Mouse (Mus musculus): ENCODE measurements around the gene Slc39a11. TPM values are rescaled to one million over a fixed set of nuclear protein-coding genes. Genes with fewer than 3 reads are reported as not detected.

Slc39a11 gene
- polyA plus RNA-seq, 1 experiment from 2014 or later, result 42.2 TPM

DNA sequence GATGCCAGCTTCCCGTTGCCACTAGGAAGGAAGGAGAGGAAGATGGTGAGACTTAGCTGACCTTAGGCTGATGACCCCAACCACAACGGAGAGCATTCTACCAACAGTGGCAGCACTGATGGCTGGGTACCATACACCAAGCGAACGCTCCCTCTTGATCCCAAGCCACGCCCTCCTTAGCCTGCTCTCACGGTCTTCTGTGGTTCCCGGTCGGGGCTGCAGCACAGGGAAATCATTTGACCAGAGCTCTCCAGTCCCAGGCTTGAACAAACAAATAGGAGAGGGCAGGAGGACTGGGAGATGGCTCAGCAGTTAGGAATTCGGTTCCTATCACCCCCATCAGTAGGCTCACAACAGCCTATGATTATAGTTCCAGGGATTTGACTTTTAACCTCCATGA is 403.4 kb downstream of the Slc39a11 start:
- Histone ChIP-seq H3K27me3 (no peaks in the 10 kb centered on the region), H3K4me2 (replicated peaks) (no peak overlapping the region), H3K4me3 (no peak overlapping the region), H3K36me3 (no peaks in the 10 kb centered on the region), H3K27ac (replicated peaks) (no peak overlapping the region), H3K9ac (replicated peaks) (no peak overlapping the region), H3K4me1 (no peaks in the 10 kb centered on the region), H3K9me3 (no peaks in the 10 kb centered on the region)
- no peak for ATAC-seq (replicated peaks)
- WGBS, result 78% methylated on average over 9 of the region's 9 CpGs

DNA sequence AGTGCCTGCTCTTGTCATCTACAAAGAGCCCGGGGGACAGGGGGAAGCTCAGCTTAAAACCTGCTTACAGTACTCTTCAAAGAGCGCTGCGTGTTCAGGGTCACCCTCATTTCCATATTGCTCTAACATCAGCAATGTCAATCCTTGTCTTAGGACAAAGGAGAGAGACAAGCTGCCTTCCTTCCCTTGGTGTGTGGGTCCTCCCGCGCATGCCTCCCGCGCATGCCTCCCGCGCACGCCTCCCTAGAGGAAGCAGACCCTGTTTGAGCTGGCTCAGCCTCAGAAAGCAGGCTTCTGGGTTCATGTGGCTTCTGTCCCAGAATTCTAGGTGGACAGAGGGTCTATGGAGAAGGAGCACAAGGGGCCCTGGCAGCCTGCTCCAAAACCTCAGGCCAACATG is 404.2 kb downstream of the Slc39a11 start:
- H3K27me3 ChIP-seq, result no peaks in the 10 kb centered on the region
- no peaks in the 10 kb centered on the region for H3K36me3 ChIP-seq
- H3K4me3 ChIP-seq, result no peak overlapping the region
- H3K4me1 ChIP-seq, result no peaks in the 10 kb centered on the region
- H3K4me2 ChIP-seq (replicated peaks), result no peak overlapping the region
- ATAC-seq (replicated peaks), result no peak
- no peak overlapping the region for H3K9ac ChIP-seq (replicated peaks)
- H3K9me3 ChIP-seq, result no peaks in the 10 kb centered on the region
- H3K27ac ChIP-seq (replicated peaks), result no peak overlapping the region
- 74% methylated on average over 10 of the region's 10 CpGs for WGBS

DNA sequence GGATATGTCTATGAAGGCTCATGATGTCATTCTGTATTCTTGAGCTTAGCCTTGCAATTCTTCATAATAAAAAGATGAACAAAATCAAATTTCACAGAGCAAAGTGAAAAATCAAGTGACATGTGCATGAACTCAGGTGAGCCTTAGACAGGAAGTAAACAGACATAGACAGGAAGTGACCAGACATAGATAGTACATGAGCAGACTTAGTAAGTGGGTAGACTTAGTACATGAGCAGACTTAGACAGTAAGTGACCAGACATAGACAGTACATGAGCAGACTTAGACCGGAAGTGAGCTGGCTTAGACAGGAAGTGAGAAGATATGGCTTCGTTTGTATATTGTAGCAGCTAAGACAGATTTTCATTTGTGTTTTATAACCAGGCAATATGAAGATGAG is 415.4 kb downstream of the Slc39a11 start:
- Histone ChIP-seq H3K9ac (replicated peaks) (no peak overlapping the region), H3K27ac (replicated peaks) (no peak overlapping the region), H3K9me3 (no peaks in the 10 kb centered on the region), H3K27me3 (no peaks in the 10 kb centered on the region), H3K4me2 (replicated peaks) (no peak overlapping the region), H3K4me1 (peaks cover 14% of the 10 kb centered on the region), H3K36me3 (no peaks in the 10 kb centered on the region), H3K4me3 (no peak overlapping the region)
- no peak for ATAC-seq (replicated peaks)
- 93% methylated on average over 2 of the region's 2 CpGs for WGBS

DNA sequence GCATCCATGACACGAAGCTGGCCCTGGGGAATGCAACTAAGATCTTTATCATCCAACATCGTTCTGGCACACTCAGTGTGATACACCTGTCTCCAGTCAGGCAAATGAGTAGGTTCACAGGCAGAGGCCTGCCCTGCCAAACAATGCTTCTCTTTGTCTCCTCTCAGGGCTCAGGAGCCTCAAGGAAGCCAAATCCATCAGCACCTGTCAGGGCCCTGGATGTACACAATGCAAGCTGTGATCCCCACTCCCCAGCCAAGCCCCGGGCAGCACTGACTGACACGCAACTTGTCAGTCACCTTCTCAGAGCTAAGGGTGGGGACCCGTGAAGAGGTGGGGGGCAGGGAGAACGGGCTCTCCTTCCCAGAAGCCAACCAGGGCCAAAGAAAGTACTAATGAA is 417.8 kb downstream of the Slc39a11 start:
- 0 out of 2 replicates have a peak, but pooled peaks have one; percentile 57 for ATAC-seq (replicated peaks)

DNA sequence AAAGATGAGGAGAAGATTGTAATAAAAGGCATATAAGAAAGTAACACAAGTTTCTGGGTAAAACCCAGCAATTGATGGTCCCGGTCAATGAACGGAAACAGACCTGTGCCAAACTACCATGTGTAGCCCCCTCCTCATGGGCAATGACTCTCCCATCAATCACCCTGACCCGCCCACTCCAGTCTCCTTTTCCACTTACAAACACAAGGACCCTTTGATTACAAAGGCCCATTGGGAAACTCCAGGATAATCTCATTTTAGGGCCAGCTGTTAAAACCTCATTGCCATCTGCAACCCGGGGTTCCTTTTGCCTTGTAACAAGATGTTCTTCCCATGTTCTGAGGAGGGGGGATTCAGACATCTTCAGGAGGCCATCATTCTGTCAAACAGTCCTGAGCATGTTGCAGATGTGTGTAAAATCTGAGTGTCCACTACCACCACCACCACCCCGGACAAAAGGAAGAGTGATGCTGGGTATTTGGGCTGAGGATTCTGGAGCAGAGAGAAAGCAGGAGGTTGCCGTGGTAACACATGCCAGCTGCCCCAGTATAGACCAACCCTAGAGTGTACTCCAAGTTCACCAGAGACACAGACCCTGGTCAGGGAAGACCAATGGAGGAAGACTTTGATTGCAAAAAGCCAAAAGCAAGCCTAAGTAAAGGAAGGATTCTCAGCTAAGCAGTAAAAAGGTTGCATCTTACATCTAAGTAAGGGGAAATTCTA is 419.3 kb downstream of the Slc39a11 start:
- no peak for ATAC-seq (replicated peaks)
- no peaks in the 10 kb centered on the region for H3K27me3 ChIP-seq
- WGBS, result 55% methylated on average over 6 of the region's 6 CpGs
- H3K4me3 ChIP-seq, result no peak overlapping the region
- H3K27ac ChIP-seq (replicated peaks), result no peak overlapping the region
- no peaks in the 10 kb centered on the region for H3K36me3 ChIP-seq
- no peak overlapping the region for H3K9ac ChIP-seq (replicated peaks)
- H3K4me1 ChIP-seq, result peaks cover 14% of the 10 kb centered on the region
- H3K4me2 ChIP-seq (replicated peaks), result no peak overlapping the region
- no peaks in the 10 kb centered on the region for H3K9me3 ChIP-seq

More for the DNA sequence above, 417.8 kb downstream of the Slc39a11 start:
- no peaks in the 10 kb centered on the region for H3K36me3 ChIP-seq
- H3K4me3 ChIP-seq, result no peak overlapping the region
- WGBS, result 7% methylated on average over 6 of the region's 6 CpGs
- no peaks in the 10 kb centered on the region for H3K9me3 ChIP-seq
- H3K27ac ChIP-seq (replicated peaks), result 0 out of 2 replicates have a peak overlapping the region, but pooled peaks have one; percentile 14
- H3K9ac ChIP-seq (replicated peaks), result no peak overlapping the region
- peaks cover 14% of the 10 kb centered on the region for H3K4me1 ChIP-seq
- no peak overlapping the region for H3K4me2 ChIP-seq (replicated peaks)
- no peaks in the 10 kb centered on the region for H3K27me3 ChIP-seq

DNA sequence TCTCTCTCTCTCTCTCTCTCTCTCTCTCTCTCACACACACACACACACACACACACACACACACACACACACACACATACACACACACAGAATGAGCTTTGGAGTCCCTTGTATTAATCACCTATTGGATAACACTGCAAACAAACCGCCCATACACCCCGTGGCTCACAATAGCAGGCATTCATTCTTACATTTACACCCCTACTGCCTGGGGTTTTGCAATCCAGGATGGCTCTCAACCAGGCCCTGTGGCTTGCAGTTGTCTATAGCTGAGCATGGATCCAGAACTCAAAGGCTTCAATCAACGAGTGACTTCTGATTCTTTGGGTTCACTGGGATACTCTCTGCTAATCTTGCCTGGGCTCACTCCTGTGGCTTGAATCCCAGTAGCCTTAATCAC is 424.1 kb downstream of the Slc39a11 start:
- Histone ChIP-seq H3K4me1 (peaks cover 14% of the 10 kb centered on the region), H3K9me3 (no peaks in the 10 kb centered on the region), H3K9ac (replicated peaks) (no peak overlapping the region), H3K4me3 (no peak overlapping the region), H3K36me3 (no peaks in the 10 kb centered on the region), H3K27me3 (no peaks in the 10 kb centered on the region), H3K4me2 (replicated peaks) (no peak overlapping the region), H3K27ac (replicated peaks) (no peak overlapping the region)
- ATAC-seq (replicated peaks), result no peak
- WGBS, result 40% methylated on average over 3 of the region's 3 CpGs

DNA sequence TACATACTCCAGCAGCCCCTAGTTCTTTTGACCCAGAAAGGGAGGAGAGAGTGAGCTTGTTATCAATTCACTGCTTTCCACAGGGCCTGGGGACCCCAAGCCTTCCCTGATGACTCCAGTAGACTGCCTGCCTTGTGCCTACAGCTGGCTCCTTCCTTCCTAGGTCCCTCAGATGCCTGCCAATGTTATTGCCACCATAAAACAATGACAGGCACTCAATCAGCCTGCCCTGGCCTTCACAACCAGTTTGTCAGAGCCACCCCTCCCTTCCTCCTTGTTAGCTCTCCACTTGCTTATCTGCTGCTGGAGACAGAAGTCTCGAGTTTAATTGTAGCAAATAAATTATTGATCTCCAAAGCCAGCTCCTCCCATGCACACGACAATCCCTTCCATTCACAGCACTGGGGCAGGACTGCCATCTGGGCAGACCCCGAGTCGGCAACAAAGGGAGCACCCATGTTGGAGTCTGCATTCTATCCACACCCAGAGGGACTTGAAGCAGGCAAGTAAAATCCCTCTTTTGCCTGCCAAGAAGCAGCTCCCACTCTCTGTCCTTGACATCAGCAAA is 426.0 kb downstream of the Slc39a11 start:
- no peak overlapping the region for H3K4me2 ChIP-seq (replicated peaks)
- no peaks in the 10 kb centered on the region for H3K36me3 ChIP-seq
- H3K9me3 ChIP-seq, result no peaks in the 10 kb centered on the region
- no peak overlapping the region for H3K9ac ChIP-seq (replicated peaks)
- H3K4me1 ChIP-seq, result peaks cover 10% of the 10 kb centered on the region
- no peak overlapping the region for H3K27ac ChIP-seq (replicated peaks)
- ATAC-seq (replicated peaks), result no peak
- no peaks in the 10 kb centered on the region for H3K27me3 ChIP-seq
- H3K4me3 ChIP-seq, result no peak overlapping the region
- 63% methylated on average over 4 of the region's 4 CpGs for WGBS

DNA sequence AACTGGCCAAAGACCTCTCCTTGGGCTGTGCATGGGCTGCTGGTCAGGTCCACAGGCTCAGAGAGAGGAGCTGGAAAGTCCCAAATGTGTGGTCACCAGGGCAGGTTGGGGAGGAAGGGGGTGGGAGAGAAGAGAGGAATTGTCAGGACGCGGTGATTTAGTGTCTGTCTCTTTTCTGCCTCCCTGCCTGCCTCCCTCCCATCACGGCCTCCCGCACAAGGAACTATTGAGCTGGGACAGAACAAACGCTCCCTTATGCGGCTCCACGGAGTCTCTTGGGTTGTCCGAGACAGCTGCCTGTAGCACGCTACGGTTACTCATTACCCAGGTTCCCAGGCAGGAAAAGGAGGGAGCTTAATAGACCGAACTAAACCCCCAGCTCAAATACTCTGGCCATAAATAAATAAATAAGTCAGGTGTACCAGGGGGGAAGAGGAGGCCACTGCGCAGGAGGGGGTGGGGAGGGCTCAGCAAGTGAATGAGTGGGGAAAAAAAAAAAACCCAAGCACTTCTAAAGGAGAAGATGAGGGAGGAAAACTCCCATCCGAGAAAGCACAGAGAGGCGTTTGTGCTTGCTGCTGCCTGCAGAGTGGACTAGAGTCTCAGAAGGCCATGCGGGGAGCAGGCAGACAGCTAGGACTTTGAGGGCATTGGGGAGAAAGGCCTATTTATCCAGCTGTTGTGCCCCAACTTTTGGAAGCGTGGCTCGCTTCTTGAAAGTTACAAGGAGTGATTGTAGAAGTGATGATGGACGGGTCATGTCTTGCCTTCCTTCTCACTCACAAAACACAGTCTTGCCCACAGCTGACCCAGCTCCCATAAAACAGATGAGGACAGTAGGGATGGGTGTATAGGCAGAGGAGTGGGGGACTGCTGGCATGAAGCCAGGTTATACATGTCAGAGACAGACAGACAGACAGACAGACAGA is 428.3 kb downstream of the Slc39a11 start:
- Histone ChIP-seq H3K9me3 (no peaks in the 10 kb centered on the region), H3K4me1 (peaks cover 10% of the 10 kb centered on the region), H3K27me3 (no peaks in the 10 kb centered on the region), H3K4me3 (no peak overlapping the region), H3K4me2 (replicated peaks) (peak overlapping the region; percentile 7; the same call in 1 of the 2 replicates), H3K27ac (replicated peaks) (no peak overlapping the region), H3K9ac (replicated peaks) (no peak overlapping the region), H3K36me3 (no peaks in the 10 kb centered on the region)
- WGBS, result 22% methylated on average over 18 of the region's 18 CpGs
- 0 out of 2 replicates have a peak, but pooled peaks have one; percentile 48 for ATAC-seq (replicated peaks)

DNA sequence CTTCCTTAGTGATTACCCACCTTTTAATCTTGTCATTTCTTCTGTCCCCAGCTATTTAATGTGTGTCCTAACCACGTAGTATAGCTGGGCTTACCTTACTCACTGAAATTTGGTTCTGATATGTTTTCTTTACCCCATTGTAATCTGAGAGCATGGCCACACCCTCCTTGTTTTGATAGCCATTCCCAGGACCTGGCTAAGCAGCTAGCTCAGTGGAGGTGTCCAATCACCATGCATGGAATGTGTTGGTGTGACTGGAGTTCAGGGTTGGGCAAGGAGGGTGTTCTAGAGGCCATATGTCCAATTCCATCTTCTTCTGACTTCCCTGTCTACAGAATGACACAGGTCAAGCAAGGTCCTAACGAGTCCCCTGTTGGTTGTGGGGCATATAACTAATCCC is 429.2 kb downstream of the Slc39a11 start:
- H3K4me1 ChIP-seq, result peaks cover 10% of the 10 kb centered on the region
- no peaks in the 10 kb centered on the region for H3K27me3 ChIP-seq
- H3K9me3 ChIP-seq, result no peaks in the 10 kb centered on the region
- H3K9ac ChIP-seq (replicated peaks), result no peak overlapping the region
- no peak overlapping the region for H3K4me3 ChIP-seq
- WGBS, result 87% methylated on average over 2 of the region's 2 CpGs
- no peak for ATAC-seq (replicated peaks)
- H3K27ac ChIP-seq (replicated peaks), result no peak overlapping the region
- H3K36me3 ChIP-seq, result no peaks in the 10 kb centered on the region
- H3K4me2 ChIP-seq (replicated peaks), result no peak overlapping the region

DNA sequence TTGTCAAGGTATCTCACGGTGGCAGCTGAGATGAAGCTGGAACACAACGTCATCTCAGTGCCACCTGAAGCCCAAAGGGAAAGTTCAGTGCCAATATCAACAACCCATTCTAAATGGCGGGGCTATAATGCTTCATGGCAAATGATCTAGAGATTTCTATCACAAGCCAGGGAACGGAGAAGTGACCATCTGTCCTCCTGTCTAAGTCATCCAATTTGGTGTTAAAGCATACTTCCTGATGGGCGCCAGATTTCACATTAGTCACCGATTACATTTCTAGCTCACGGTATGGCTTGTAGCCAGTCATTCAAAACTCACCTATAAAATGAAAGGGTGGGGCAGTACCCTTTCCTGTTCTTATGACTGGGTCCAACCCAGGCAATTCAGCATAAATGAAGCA is 435.1 kb downstream of the Slc39a11 start:
- H3K9me3 ChIP-seq, result no peaks in the 10 kb centered on the region
- no peaks in the 10 kb centered on the region for H3K36me3 ChIP-seq
- WGBS, result 69% methylated on average over 7 of the region's 7 CpGs
- no peak overlapping the region for H3K4me2 ChIP-seq (replicated peaks)
- peaks cover 14% of the 10 kb centered on the region for H3K4me1 ChIP-seq
- no peaks in the 10 kb centered on the region for H3K27me3 ChIP-seq
- no peak for ATAC-seq (replicated peaks)
- no peak overlapping the region for H3K4me3 ChIP-seq
- H3K9ac ChIP-seq (replicated peaks), result no peak overlapping the region
- H3K27ac ChIP-seq (replicated peaks), result no peak overlapping the region

DNA sequence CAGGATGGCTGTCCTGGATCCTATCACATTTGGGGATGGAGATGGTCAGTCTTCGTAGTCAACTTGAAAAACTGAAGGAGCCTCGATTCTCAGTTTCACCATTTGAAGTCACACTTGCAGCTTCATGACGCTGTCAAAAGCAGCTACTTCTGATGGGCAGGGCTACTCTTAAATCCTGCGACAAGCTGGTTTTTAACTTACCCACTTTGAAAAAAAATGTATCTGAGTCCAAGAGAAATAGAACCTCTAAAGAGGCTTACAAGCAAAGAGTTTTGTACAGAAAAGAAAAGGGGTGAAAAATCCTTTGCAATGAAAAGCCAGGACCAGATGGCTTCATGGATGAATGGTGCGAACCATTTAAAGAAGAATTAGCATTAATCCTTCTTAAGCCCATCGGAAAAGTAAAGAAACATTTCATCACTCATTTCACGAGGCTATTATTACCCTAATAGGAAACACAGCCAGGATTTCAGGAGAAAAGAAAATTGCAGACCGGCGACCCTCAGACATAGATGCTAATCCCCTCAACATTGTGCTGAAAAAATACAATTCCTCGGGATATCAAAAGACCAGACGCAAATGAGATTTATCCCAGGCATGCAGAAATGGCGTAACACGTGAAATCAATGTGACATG is 437.4 kb downstream of the Slc39a11 start:
- no peak for ATAC-seq (replicated peaks)
- Histone ChIP-seq H3K9me3 (no peaks in the 10 kb centered on the region), H3K27me3 (no peaks in the 10 kb centered on the region), H3K9ac (replicated peaks) (no peak overlapping the region), H3K36me3 (no peaks in the 10 kb centered on the region), H3K4me3 (no peak overlapping the region), H3K27ac (replicated peaks) (peak overlapping the region; percentile 17; the same call in 1 of the 2 replicates), H3K4me2 (replicated peaks) (no peak overlapping the region), H3K4me1 (peaks cover 14% of the 10 kb centered on the region)
- 9% methylated on average over 13 of the region's 13 CpGs for WGBS

All from forebrain, embryonic 15.5 days (tissue).